Mouse (Mus musculus) B cell, adult 62 days (primary cell): ENCODE results near the gene Vps51. TPM values are rescaled to one million over a fixed set of nuclear protein-coding genes. Genes with fewer than 3 reads are reported as not detected.

Experiments used
- total RNA-seq: library from RNA; stranded (reverse); gene quantifications from 4 replicates; pipeline ENCODE4 v1.2.4, GENCODE M21; 2023

Vps51 gene
- total RNA-seq: 94.8 to 109 TPM (median 102 TPM) in 4 replicates

DNA sequence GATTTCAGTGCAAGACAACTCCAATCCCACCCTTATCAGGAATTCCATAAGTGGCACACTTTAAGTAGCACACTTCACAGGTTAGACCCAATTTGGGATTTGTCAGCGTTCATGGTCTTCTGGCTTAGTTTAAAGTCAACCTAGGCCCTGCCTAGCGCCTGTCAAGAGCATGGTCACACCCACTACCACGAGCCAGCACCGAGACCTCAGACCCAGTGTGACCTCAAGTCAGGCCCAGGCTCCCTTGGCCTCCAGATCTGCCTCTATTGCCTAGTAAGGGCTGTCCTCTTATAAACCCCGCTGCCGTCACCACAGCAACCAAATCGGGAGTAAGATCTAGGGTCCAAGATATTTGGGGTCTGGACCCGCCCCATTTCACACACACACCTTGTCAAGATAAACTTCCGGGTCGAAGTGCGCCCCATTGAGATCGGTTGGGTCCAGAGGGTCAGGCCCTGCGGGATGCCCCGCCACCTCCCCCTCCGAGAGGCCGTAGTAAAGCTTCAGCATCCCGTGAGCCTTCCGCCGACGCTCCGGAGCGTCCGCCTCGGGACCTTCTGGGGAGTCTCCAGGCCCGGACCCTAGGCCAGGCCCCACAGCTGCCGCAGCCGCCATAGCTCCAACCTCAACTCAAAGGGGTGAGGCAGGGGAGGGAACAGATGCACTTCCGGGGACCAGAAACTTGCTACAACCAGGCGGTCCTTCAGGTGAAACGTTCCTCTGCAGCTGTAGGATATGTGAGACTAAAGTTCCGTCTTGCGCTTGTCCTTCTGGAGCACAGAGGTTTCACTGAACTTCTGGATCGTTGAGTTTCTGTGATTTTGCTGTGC lies at the start of gene Vps51:
Vps51 (minus strand) TSS at position 668 of the 830 bp plus-strand sequence.

DNA sequence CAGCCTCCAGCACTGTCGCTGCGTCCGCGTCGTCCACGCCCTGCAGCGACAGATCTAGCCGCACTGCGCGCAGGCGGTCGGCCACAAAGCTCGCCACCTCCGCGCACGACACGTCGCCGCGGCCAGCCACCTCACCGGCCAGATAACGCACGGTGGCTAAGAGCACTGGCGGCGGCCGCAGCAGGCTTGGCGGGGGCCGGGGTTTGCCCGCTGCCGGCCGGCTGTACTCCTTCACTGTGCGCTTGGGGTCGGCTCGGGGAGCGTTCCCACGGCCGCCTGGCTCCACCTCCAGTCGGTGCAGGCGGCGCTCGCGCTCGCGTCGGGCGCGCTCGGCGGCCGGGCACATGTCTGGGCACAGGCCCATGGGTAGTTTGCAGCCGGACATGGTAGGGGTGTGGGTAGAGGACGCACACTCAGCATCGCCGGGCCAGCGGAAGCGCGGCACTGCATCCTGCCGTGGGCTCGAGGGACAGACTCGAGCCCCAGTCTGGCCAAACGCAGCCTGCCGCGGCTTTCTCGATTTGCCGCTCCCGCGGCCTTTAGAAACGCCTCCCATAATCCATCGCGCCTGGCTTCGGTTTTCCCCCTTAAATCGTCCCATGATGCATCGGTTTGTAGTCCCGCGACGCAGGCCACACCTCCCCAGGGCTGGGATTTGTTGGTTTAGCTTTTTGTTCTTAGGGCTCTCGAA lies 41.1 kb upstream of the Vps51 start, which contains the start of gene Sac3d1:
Sac3d1 (minus strand) TSS at position 665 of the 691 bp plus-strand sequence.

DNA sequence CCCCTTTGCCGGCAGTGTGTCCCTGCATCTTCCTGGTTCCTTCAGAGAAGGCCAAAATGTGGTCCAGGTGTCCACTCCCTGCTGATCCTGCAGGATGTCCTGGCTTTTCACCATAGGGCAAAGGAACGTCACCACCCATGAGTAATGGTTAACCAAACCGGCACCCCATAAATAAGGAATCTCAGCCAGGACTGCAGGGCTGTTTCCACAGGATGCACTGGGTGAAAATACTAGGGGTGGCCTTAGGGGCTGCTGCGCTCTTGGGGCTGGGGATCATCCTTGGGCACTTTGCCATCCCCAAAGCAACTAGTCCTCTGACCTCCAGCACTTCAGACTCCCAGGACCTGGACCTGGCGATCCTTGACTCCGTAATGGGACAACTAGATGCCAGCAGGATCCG lies 28.6 kb upstream of the Vps51 start, which contains the start of gene Naaladl1:
Naaladl1 (plus strand) TSS at position 197 of the 400 bp plus-strand sequence.

DNA sequence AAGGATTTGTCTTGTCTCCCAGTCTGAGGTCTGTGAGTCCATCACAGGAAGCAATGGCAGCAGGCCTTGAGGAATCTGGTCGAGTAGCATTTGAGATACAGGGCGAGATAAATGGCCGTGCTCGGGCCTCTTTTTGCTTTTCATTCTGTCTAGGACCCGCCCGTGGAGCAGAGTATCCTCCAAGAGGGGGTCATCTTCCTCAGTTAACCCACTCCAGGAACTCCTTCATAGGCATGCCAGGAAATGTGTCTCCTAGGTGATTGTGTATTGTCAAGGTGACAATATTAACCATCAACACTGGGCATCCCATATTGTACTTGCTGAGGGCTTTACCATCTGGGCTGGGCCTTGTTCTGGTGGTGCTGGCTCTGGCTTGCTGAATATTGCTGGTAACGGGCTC lies 17.1 kb upstream of the Vps51 start, which contains the start of gene AC131692.1:
AC131692.1 (plus strand) TSS at position 301 of the 400 bp plus-strand sequence.

DNA sequence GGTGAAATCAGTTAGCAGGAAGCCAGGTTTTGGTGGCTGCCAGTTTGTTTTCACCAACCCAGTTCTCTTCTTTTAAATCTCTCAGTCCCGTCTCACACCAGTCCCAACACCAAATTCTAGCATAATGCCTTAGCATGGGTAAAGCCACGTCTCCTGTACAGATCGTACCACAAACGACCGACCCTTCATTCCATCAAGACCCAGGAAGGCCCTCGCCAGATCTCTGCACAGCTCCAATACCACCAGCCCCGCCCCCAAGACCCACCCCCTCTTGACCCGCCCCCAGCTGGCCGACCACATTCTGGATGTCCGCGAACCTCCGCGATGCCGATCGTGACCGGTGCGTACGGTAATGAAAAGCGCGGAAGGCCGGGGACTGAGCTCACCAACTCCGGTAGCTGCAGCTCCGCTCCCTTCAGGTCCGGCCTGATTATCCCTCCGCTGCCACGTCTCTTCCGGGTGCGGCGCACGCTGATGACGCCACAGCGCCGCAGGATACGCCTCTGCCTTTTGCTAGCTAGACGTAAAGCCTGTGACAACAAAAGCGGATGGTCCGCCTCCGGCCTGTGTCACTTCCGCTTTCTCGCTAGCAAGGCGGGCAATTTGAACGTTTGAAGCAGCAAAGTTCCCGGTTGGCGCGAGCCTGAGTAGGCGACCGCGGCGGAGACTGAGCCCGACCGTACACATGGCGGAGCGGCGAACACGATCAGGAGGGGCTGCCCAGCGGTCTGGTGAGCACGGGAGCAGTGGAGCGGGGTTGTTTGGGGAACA lies 7.6 kb upstream of the Vps51 start, which contains the start of the genes Zfpl1 and Cdca5:
Zfpl1 (minus strand) TSS at position 479 of the 771 bp plus-strand sequence.
Cdca5 (plus strand) TSS at position 506 of the 771 bp plus-strand sequence.

DNA sequence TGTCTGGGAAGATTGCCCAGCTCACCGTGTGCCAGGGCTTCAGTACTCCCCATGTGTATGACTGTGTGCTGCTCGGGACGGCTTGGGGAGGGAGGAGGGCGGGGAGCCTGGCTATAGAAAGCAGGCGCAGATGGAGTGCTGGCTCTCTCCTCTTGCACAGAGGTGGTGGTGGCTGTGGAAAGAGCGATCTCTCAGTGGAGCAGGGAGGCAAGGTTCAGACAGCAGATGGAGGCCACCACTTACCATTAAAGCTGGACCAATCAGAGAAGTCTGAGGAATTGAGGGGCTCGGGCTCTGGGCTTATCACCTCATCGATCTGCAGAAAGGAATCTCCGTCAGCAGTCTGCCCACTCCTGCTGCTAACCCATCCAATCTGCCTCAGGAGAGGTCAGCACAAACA lies 5.1 kb upstream of the Vps51 start, which contains the start of gene Gm28374:
Gm28374 (minus strand) TSS at position 101 of the 400 bp plus-strand sequence.

DNA sequence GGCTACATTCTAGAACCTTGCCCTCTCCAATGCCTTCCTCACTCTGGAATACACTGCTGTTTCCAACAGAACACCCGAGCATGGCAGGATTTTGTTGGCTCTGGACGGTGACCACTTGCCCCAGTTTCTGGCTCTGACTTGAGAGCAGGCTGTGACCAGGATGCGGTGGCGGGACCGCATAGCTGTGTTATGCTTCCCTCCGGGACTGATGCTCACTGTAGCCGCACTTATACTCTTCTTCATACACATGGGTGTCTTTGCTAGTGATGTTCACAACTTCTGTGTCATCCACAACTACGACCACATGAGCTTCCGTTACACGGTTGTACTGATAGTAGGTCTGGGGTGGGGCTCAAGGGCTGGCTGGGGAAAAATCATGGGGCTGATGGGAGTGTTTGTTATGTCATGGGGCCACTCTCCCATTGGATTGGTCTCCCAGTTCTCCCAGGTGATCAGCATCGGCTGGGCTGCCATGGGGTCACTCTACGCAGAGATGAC lies 3.0 kb upstream of the Vps51 start, which contains the start of gene Tmem262:
Tmem262 (plus strand) TSS at position 51 of the 498 bp plus-strand sequence.

DNA sequence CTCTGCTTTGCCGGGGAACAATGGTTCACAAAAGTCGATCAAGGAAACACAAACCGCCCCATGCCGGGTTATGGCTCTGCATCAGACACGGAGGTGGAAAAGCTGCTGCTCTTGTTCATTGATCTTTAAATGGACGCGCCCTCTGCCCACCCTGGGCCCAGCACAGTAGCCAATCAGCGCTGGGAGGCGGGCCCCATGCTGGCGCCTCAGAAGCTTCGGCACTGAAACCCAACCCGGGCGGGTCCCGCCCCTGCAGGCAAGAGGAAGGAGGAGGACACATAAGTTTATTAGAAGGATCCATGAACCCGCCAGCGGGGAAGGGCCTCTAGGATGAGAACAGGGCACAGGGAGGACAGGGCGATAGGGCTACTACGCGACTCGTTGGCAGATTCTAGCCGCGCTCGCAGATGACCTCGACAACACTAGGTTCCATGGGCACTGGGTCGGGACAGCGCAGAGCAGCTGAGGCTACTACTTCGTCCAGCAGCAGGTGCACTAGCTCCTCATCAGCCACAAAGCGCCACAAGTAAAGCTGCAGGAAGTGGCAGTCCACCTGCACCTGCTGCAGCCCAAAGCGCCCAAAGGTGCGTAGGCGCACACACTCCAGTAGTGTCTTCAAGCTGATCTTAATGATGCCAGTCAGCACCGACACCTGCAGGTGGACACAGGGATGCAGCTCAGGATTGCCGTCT lies 9.2 kb downstream of the Vps51 start, which contains the start of gene Tm7sf2:
Tm7sf2 (minus strand) TSS at position 650 of the 692 bp plus-strand sequence.

DNA sequence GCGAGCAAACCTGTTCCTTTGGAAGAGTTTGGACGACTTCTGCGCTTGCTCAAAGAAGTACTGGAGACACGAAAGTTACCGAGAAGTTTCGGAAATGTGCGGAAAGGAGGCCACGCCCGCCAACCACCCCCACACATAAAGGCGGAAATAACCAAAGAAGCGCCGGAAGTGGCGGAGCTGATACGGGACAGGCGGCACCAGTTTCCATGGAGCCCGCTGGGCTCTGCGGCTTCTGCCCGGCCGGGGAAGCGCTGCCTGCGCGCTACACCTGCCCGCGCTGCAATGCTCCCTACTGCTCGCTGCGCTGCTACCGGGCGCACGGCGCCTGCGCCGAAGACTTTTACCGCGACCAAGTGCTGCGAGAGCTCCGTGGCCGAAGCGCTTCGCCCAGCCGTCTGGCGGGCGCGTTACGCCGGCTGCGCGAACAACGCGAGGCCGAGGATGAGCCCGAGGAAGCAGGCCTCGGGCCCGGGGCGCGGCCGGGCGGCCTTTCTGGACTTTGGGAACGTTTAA lies 16.0 kb downstream of the Vps51 start, which contains the start of gene Znhit2:
Znhit2 (plus strand) TSS at position 172 of the 513 bp plus-strand sequence.

DNA sequence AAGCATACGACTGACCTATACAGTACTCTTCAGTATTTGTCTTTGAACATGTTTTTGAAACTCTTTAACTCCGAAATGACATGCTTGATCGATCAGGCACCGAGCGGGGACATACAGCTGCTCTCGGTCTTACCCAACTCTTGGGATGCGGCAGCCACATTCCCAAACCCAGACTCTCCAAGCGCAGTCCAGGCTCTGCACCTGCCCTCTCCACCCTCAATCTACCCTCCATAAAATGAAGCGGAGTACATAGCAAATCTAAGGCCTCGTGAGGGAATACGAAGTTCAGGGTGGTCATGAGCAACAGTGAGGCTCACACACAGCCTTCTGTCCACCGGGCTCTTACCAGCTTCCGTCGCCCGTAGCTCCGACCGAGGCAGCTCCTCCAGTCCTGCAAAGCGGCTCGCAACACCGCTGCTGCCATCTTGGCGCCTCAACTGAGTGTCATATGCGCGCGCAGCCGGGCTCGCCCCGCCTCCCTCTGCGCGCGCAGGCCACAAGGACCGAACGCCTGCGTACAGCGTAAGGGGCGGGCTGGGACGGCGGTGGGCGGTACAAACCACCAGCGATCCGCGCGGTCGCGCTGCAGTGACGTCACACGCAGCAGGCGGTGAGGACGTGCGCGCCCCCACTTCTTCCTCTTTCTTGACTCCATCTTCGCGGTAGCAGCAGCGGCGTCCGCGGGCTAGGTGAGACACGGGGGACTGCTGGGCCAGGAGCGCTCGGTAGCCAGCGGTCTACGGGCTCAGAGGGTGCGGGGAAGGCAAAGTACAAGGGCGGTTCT lies 19.5 kb downstream of the Vps51 start, which contains the start of the genes Mrpl49 and Fau:
Mrpl49 (minus strand) TSS at position 473 of the 784 bp plus-strand sequence.
Fau (plus strand) TSS at position 532 of the 784 bp plus-strand sequence.

DNA sequence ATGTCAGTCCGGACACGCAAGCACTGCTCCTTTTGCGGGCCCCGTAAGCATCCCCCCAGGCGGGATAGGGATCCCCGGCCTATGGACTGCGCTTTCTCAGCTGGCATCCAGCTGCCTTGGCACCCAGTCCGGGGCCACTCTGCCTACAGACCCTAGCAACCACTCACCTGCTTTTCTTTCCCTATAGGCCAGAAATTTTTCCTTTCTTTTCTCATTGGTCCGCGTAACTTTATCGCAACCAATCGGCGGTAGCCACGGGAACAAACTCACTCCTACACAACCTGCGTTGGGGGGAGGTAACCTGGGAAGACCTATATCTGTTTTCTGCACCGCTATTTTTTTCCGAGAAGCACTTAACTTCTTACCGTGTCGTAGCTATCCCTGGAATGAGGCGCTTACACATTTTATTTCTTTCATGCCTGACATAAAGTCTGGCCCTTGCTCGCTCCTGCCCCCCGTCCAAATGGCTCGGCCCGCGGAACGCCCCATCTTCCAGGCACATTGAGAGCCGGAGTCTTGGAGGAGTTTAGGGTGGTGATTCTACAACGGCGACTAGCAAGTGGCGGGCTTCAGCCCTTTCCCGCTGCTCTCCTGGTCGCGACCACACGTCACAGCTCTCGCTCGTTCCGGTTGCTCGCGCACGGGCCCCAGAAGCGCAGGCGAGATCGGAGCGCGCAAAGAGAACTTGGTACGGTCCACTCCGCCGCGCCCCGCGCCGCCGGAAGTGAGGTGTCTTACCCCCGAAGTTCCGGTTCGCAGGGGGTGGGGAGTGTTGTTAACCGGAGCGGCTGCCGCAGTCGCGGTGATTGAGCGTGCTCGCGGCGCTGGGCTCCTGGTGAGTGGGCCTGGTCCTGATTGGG lies 30.5 kb downstream of the Vps51 start, which contains the start of gene Syvn1:
Syvn1 (plus strand) TSS at position 283 of the 860 bp plus-strand sequence.

Other genes with a start within 250 kb of the Vps51 start
- 33.0 to 43.6 TPM (median 39.5 TPM) in 4 replicates for gene Frmd8, start 202.0 kb downstream of the Vps51 start, total RNA-seq
- gene Slc25a45, start 199.4 kb downstream of the Vps51 start, total RNA-seq: 17.1 to 24.8 TPM (median 22.9 TPM) in 4 replicates
- gene Tigd3, start 183.1 kb downstream of the Vps51 start, total RNA-seq: 1.8 to 2.4 TPM (median 2.4 TPM) in 4 replicates
- gene Dpf2, start 164.2 kb downstream of the Vps51 start, total RNA-seq: 146 to 167 TPM (median 148 TPM) in 4 replicates
- 0.15 to 0.43 TPM (median 0.15 TPM) in 3 of 4 replicates, not detected in the other for gene Cdc42ep2, start 152.4 kb downstream of the Vps51 start, total RNA-seq
- 70.0 to 82.8 TPM (median 72.2 TPM) in 4 replicates for gene Pola2, start 113.0 kb downstream of the Vps51 start, total RNA-seq
- not detected in 4 replicates for gene Slc22a20, start 91.1 kb downstream of the Vps51 start, total RNA-seq
- gene Capn1, start 61.3 kb downstream of the Vps51 start, total RNA-seq: 72.1 to 103 TPM (median 80.6 TPM) in 4 replicates
- gene Syvn1, start 30.7 kb downstream of the Vps51 start, total RNA-seq: 154 to 181 TPM (median 166 TPM) in 4 replicates
- 15.2 to 17.2 TPM (median 15.8 TPM) in 4 replicates for gene Mrpl49, start 19.4 kb downstream of the Vps51 start, total RNA-seq
- gene Fau, start 19.4 kb downstream of the Vps51 start, total RNA-seq: 3,352 to 3,577 TPM (median 3,439 TPM) in 4 replicates
- gene Znhit2, start 16.0 kb downstream of the Vps51 start, total RNA-seq: 10.8 to 13.2 TPM (median 12.5 TPM) in 4 replicates
- 9.1 to 13.6 TPM (median 10.5 TPM) in 4 replicates for gene Tm7sf2, start 8.9 kb downstream of the Vps51 start, total RNA-seq
- not detected in 4 replicates for gene Tmem262, start 2.8 kb upstream of the Vps51 start, total RNA-seq
- gene Gm28374, start 5.0 kb upstream of the Vps51 start, total RNA-seq: not detected in 4 replicates
- gene Zfpl1, start 7.7 kb upstream of the Vps51 start, total RNA-seq: 50.9 to 56.9 TPM (median 54.3 TPM) in 4 replicates
- gene Cdca5, start 7.8 kb upstream of the Vps51 start, total RNA-seq: 1.4 to 2.8 TPM (median 1.8 TPM) in 4 replicates
- gene AC131692.1, start 17.2 kb upstream of the Vps51 start, total RNA-seq: 0.81 TPM in 1 of 4 replicates, not detected in the others
- gene Naaladl1, start 28.6 kb upstream of the Vps51 start, total RNA-seq: not detected in 4 replicates
- gene Sac3d1, start 41.4 kb upstream of the Vps51 start, total RNA-seq: 6.4 to 8.9 TPM (median 8.8 TPM) in 4 replicates
- 31.0 to 37.8 TPM (median 33.7 TPM) in 4 replicates for gene Snx15, start 51.1 kb upstream of the Vps51 start, total RNA-seq
- gene Batf2, start 63.8 kb upstream of the Vps51 start, total RNA-seq: not detected in 4 replicates
- gene Arl2, start 64.3 kb upstream of the Vps51 start, total RNA-seq: 27.2 to 31.2 TPM (median 29.9 TPM) in 4 replicates
- gene Majin, start 107.2 kb upstream of the Vps51 start, total RNA-seq: not detected in 4 replicates
- gene Gpha2, start 149.1 kb upstream of the Vps51 start, total RNA-seq: not detected in 4 replicates
- gene Ppp2r5b, start 158.6 kb upstream of the Vps51 start, total RNA-seq: 24.9 to 26.1 TPM (median 25.8 TPM) in 4 replicates
- 179 to 210 TPM (median 199 TPM) in 4 replicates for gene Atg2a, start 164.4 kb upstream of the Vps51 start, total RNA-seq
- 271 to 293 TPM (median 280 TPM) in 4 replicates for gene Ehd1, start 199.5 kb upstream of the Vps51 start, total RNA-seq
- gene Cdc42bpg, start 229.2 kb upstream of the Vps51 start, total RNA-seq: 13.0 to 21.1 TPM (median 19.9 TPM) in 4 replicates